Mouse (Mus musculus) heart, postnatal 36 days (tissue): Measurements from ENCODE around the gene Rpl26. TPM values are rescaled to one million over a fixed set of nuclear protein-coding genes. Genes with fewer than 3 reads are reported as not detected.

Source experiments
- DNase-seq, 2 experiments: peaks; one replicate each; pipeline ENCODE4 v3.0.0; 2021 to 2022
- intact Hi-C: fragments of 180-260 bp; cut with DNase I; formaldehyde crosslinking; loops from one replicate; pipeline ENCODE4 v1.15.1; 2025
- total RNA-seq, 2 experiments: library from RNA; stranded (reverse); gene quantifications; 2 replicates each; pipeline ENCODE4 v1.2.3; 2021

Gene Rpl26
- total RNA-seq: 100 to 1,000 TPM; 655 to 678 TPM

GRCm38 (mm10) chr11:68901351-68902046 lies at the start of gene Rpl26:
Gene Rpl26, plus strand, starts transcription at chr11:68901583.
- DNase-seq: peak; percentile 98 to 99
- intact Hi-C loops: loop anchor here (5.0 kb wide), 1 partner anchor 226 kb away; the partner anchor contains the start of gene Aloxe3

GRCm38 (mm10) chr11:68851644-68852485 lies 49.5 kb upstream of the Rpl26 start:
- intact Hi-C loops: loop anchor here (2.0 kb wide), 1 partner anchor 19 kb away; the partner anchor contains the start of gene Ndel1

GRCm38 (mm10) chr11:68852486-68852901 lies 48.9 kb upstream of the Rpl26 start:
- DNase-seq: peak in 1 of 2 experiments; percentile 75
- intact Hi-C loops: loop anchor here (2.0 kb wide), 1 partner anchor 18 kb away; the partner anchor contains the start of gene Ndel1

More at GRCm38 (mm10) chr11:68851644-68852485, 49.5 kb upstream of the Rpl26 start:
- DNase-seq: no peak

- intact Hi-C loops: loop anchor here (2.0 kb wide), 1 partner anchor 18 kb away; the partner anchor contains the start of gene Ndel1
- DNase-seq: peak; percentile 100
Observed at GRCm38 (mm10) chr11:68852932-68853409, 48.4 kb upstream of the Rpl26 start.

GRCm38 (mm10) chr11:68853611-68854401 lies 47.6 kb upstream of the Rpl26 start:
- intact Hi-C loops: loop anchor here (2.0 kb wide), 1 partner anchor 17 kb away; the partner anchor contains the start of gene Ndel1
- peak; percentile 43 to 51 for DNase-seq

- intact Hi-C loops: no loop called here
- no peak for DNase-seq
Observed at GRCm38 (mm10) chr11:68854621-68855020, 46.8 kb upstream of the Rpl26 start.

- intact Hi-C loops: no loop called here
- DNase-seq: no peak
Observed at GRCm38 (mm10) chr11:68857329-68857728, 44.1 kb upstream of the Rpl26 start.

- intact Hi-C loops: no loop called here
- no peak for DNase-seq
Observed at GRCm38 (mm10) chr11:68859943-68860593, 41.3 kb upstream of the Rpl26 start.

- intact Hi-C loops: no loop called here
- no peak for DNase-seq
Observed at GRCm38 (mm10) chr11:68862260-68862659, 39.1 kb upstream of the Rpl26 start.

- intact Hi-C loops: no loop called here
- peak; percentile 24 to 43 for DNase-seq
Observed at GRCm38 (mm10) chr11:68863631-68864091, 37.7 kb upstream of the Rpl26 start.

- DNase-seq: peak; percentile 83
- intact Hi-C loops: no loop called here
Observed at GRCm38 (mm10) chr11:68864544-68865189, 36.7 kb upstream of the Rpl26 start.

GRCm38 (mm10) chr11:68871277-68871676 lies 30.1 kb upstream of the Rpl26 start:
- DNase-seq: no peak
- intact Hi-C loops: loop anchor here (2.0 kb wide), 1 partner anchor 18 kb away; no protein-coding TSS in a partner anchor

- DNase-seq: peak; percentile 41 to 50
- intact Hi-C loops: loop anchor here (2.0 kb wide), 1 partner anchor 19 kb away; no protein-coding TSS in a partner anchor
Observed at GRCm38 (mm10) chr11:68871748-68872147, 29.6 kb upstream of the Rpl26 start, which contains the start of gene Ndel1. Gene Ndel1, minus strand, starts transcription at chr11:68871858.

GRCm38 (mm10) chr11:68874841-68875240 lies 26.5 kb upstream of the Rpl26 start:
- peak; percentile 57 to 70 for DNase-seq
- intact Hi-C loops: loop anchor here (1.0 to 5.0 kb wide), 5 partner anchors 32 to 390 kb away; no protein-coding TSS in a partner anchor

GRCm38 (mm10) chr11:68878811-68879210 lies 22.6 kb upstream of the Rpl26 start:
- DNase-seq: no peak
- intact Hi-C loops: loop anchor here (5.0 kb wide), 1 partner anchor 337 kb away; no protein-coding TSS in a partner anchor

- intact Hi-C loops: no loop called here
- DNase-seq: no peak
Observed at GRCm38 (mm10) chr11:68882107-68882506, 19.3 kb upstream of the Rpl26 start.

GRCm38 (mm10) chr11:68883843-68884242 lies 17.5 kb upstream of the Rpl26 start:
- intact Hi-C loops: no loop called here
- DNase-seq: no peak

- intact Hi-C loops: no loop called here
- no peak for DNase-seq
Observed at GRCm38 (mm10) chr11:68884368-68884767, 17.0 kb upstream of the Rpl26 start.

GRCm38 (mm10) chr11:68886091-68886490 lies 15.3 kb upstream of the Rpl26 start:
- no peak for DNase-seq
- intact Hi-C loops: no loop called here
